Comparison of ENCODE assay signal across 8 mouse cellular contexts in the genomic region with DNA sequence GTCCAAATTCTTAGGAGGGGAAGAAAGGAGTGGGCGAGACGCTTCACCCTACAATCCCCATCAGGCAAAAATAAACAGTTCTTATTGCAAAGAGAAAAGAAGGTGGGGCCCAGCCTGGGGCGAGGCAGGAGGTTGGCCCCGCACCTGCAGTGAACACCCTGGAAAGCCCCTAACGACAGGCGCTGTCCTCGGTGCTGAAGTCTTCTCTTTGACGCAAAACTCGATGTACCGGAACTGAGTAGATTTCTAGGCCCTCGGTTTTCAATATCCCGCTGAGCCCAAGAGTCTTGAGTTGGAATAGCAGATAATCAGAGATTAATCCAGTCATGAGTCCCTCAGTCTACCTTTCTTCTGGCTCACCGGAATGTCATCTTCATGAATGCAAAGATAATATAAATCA. TPM values are rescaled to one million over a fixed set of nuclear protein-coding genes. Genes with fewer than 3 reads are reported as not detected.
A peak's percentile ranks its signal among the peaks of the same experiment; 100 is the strongest.
DNase-seq lines count a peak whose midpoint lies in the region; ATAC-seq lines count a peak whose summit lies in the region.
"Had no signal": no experiment of that assay in that cellular context is flagged by ENCODE, and none has a peak within 500 bp of the region (broad histone marks: within the 10 kb centered on the region; RNA-seq: fewer than 3 reads in every experiment).

No protein-coding gene starts in this region.

- WGBS in forebrain, embryonic 13.5 days = 1% methylated on average over 13 of the region's 13 CpGs
- WGBS in midbrain, embryonic 13.5 days = 2% methylated on average over 13 of the region's 13 CpGs

- H3K27me3 ChIP-seq in forebrain, embryonic 13.5 days = peaks cover 59% of the 10 kb centered on the region
- peaks cover 60% of the 10 kb centered on the region for H3K27me3 ChIP-seq in midbrain, embryonic 13.5 days
- H3K27me3 ChIP-seq in splenic B cell, adult 2 months (ENCODE audit: control insufficient read depth, insufficient read depth, low read length, poor library complexity, severe bottlenecking) = peaks cover 3% of the 10 kb centered on the region; the same call in 1 of the 2 replicates

- H3K4me3 ChIP-seq in forebrain, embryonic 13.5 days = peak overlapping the region; percentile 19
- H3K4me3 ChIP-seq in midbrain, embryonic 13.5 days (replicated peaks) = peak overlapping the region; percentile 54

- DNase-seq in CD8-positive naive resting alpha-beta T cell, adult 2 months (ENCODE audit: low read depth in 2 of 2, low spot score in 2 of 2) = peak; percentile 27 to 62
- peak; percentile 68 for DNase-seq in NIH3T3 (ENCODE audit: low read depth)
- DNase-seq in kidney, postnatal 10 days = peak; percentile 89
- DNase-seq in splenic B cell, adult 2 months (ENCODE audit: low read depth, low spot score) = peak; percentile 97
- DNase-seq in left cerebral cortex, adult 8-10 months (ENCODE audit: low spot score in 2 of 2) = no peak

- no peaks in the 10 kb centered on the region for H3K36me3 ChIP-seq in forebrain, embryonic 13.5 days (ENCODE audit: poor library complexity, severe bottlenecking)
- H3K36me3 ChIP-seq in midbrain, embryonic 13.5 days = no peaks in the 10 kb centered on the region
- H3K36me3 ChIP-seq in splenic B cell, adult 2 months (ENCODE audit: control insufficient read depth, insufficient read depth, low read length, poor library complexity, severe bottlenecking) = no peaks in the 10 kb centered on the region

- peak overlapping the region; percentile 38 for H3K4me2 ChIP-seq in forebrain, embryonic 13.5 days
- peak overlapping the region; percentile 65 for H3K4me2 ChIP-seq in midbrain, embryonic 13.5 days (replicated peaks)

- H3K9me3 ChIP-seq in forebrain, embryonic 13.5 days (replicated peaks) = no peaks in the 10 kb centered on the region
- H3K9me3 ChIP-seq in midbrain, embryonic 13.5 days = no peaks in the 10 kb centered on the region

- peaks cover 50% of the 10 kb centered on the region for H3K4me1 ChIP-seq in forebrain, embryonic 13.5 days
- peaks cover 48% of the 10 kb centered on the region for H3K4me1 ChIP-seq in midbrain, embryonic 13.5 days (replicated peaks)

- no peak overlapping the region for H3K27ac ChIP-seq in forebrain, embryonic 13.5 days
- peak overlapping the region; percentile 94 for H3K27ac ChIP-seq in midbrain, embryonic 13.5 days

- no peak for ATAC-seq in forebrain, embryonic 13.5 days
- no peak for ATAC-seq in midbrain, embryonic 13.5 days

- no peak overlapping the region; the same call in 1 of the 2 replicates for H3K9ac ChIP-seq in forebrain, embryonic 13.5 days
- peak overlapping the region; percentile 57 for H3K9ac ChIP-seq in midbrain, embryonic 13.5 days (replicated peaks)

RNA-seq across cellular contexts. Expression of gene Gad1, which starts 6.6 kb away (rescaled TPM):
- 35.5 and 45.4 TPM in 2 replicates for polyA plus RNA-seq in forebrain, embryonic 13.5 days (2015; fragmentation: Nextera tagmentation; extraction: Ambion mirVana)
- 60.2 and 63.2 TPM in 2 replicates for polyA plus RNA-seq in midbrain, embryonic 13.5 days (2015; fragmentation: Nextera tagmentation; extraction: Ambion mirVana)
- 100 to 1,000 TPM; 404 to 571 (median 466) TPM for total RNA-seq in left cerebral cortex, adult 8-10 months (2022)

RNA-seq across cellular contexts. Expression of gene Erich2, which starts 50.9 kb away (rescaled TPM):
- 2.2 and 2.8 TPM in 2 replicates for polyA plus RNA-seq in forebrain, embryonic 13.5 days (2015; fragmentation: Nextera tagmentation; extraction: Ambion mirVana)
- polyA plus RNA-seq in midbrain, embryonic 13.5 days (2015; fragmentation: Nextera tagmentation; extraction: Ambion mirVana) = 1.3 and 3.2 TPM in 2 replicates
- 1 to 10 TPM in 2 of 4 experiments, under 1 TPM in 2; 0.48 to 1.6 (median 0.85) TPM for total RNA-seq in left cerebral cortex, adult 8-10 months (2022)
- total RNA-seq: gastrocnemius, postnatal 4 days had no signal

Comparison
In these comparisons a context has a peak if more than half of its experiments do, and no peak if none do; other contexts are left out.
1. DNase-seq: peak in CD8-positive naive resting alpha-beta T cell, adult 2 months (2 of 2), NIH3T3 (single experiment), kidney, postnatal 10 days (single experiment) and splenic B cell, adult 2 months (single experiment); none in left cerebral cortex, adult 8-10 months (0 of 2).